Mouse (Mus musculus) lung, postnatal 10 days (tissue): ENCODE data around the gene Ccdc85a.
A peak's percentile ranks its signal among the peaks of the same experiment; 100 is the strongest.
"Not testable (repeated sequence)": the region's sequence is repeated elsewhere in the genome, so short reads cannot be mapped to it uniquely, and the experiment has no call there.

Experiments used
- DNase-seq: peaks from one replicate; pipeline ENCODE4 v3.0.0; 2021

Gene Ccdc85a

DNA sequence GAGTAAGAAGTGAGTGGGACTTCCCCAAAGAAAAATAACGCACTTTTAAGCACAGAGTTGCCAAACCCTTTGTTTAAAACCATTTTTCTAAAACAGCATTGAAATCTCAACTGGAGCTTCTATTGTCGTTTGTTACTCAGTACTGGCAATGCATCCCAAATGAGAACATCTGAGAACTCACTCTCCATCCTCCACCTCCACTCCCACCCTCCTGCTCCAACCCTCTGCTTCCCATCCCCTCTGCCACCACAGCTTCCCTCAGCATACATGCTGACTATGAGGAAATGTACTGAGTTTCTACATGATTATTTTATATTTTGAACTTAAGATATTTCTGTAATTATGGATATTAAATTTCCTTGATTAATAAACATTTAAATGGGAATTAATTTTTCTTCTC, 168.3 kb downstream of the Ccdc85a start:
- DNase-seq = no peak

DNA sequence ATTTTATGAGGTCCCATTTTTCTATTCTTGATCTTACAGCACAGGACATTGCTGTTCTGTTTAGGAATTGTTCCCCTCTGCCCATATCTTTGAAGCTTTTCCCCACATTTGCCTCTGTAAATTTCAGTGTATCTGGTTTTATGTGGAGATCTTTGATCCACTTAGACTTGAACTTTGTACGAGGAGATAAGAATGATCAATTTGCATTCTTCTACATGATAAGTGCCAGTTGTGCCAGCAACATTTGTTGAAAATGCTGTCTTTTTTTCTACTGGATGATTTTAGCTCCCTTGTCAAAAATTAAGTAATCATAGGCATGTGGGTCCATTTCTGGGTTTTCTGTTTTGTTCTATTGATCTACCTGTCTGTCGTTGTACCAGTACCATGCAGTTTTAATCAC, 174.2 kb downstream of the Ccdc85a start:
- not testable (repeated sequence) for DNase-seq

DNA sequence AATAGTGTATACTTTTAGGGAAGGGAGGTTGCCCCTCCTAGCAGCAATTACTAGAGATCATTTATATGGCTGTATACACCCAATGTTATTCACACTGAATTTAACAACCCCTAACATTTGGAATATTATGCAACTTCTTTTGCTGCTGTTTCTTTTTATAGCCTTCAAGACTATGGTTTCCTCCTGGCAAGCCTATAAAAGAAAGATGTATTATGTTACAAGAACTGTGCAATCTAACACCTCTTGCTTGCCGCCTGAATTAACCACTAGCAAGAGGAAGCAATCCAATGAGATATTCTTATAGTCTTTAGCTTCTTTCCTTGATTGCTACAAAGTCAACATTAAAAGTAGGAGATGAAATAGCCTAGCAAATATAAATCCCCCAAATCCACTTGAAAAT, 187.0 kb downstream of the Ccdc85a start:
- DNase-seq = no peak

DNA sequence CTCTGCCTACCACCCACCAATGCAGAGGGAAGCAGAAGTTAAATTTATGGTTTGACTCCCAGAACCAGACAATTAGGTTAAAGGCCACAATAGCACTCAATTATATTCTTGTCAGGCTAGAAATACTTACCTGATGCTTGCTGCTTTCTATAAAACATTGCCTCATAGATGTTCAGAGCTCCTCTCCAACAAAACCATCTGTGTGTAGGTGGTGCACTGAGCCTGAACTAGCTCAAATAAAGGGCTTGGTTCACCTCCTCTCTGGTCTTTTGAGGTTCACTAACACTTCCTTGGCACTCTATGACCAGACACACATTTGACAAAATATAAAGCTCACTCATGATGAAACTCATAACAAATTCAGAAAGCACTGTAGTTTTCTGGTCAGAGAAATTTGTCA, 208.2 kb downstream of the Ccdc85a start:
- DNase-seq = no peak

DNA sequence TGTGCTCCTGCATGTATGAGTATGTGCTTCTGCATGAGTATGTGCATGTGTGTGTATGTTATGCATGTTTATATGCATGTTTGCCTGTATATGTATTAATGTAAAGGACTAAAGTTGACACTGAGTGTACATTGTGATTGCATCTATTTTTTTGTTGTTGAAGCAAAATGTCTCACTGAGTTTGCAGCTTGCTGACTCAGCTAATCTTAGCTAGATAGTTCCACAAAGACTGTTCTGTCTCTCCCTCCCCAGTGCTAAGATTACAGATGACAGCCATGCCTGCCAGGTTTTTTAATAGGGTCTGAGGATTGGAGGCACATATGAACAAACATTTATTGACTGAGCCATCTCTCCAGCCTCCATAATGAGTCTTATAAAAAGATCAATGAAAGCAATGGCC, 209.5 kb downstream of the Ccdc85a start:
- DNase-seq = no peak

DNA sequence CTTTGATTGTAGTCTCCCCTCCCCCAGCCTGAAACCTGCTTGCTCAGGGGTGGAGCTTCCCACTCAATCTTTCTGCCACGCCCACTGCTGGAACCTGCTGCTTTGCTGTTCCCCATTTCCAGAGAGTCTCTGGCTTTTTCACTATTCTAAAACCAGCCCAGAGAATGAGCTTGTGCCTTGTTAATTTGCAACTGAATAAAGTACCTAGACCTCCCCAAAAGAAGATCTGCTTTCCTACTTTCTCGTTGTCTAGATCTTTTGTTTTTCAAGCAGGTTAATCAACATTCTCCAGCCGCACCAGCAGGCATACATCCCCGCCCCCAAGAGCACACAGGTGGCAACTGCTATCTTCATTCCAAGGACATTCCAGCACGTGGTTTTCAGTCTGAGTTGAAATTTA, 212.7 kb downstream of the Ccdc85a start:
- not testable (repeated sequence) for DNase-seq

DNA sequence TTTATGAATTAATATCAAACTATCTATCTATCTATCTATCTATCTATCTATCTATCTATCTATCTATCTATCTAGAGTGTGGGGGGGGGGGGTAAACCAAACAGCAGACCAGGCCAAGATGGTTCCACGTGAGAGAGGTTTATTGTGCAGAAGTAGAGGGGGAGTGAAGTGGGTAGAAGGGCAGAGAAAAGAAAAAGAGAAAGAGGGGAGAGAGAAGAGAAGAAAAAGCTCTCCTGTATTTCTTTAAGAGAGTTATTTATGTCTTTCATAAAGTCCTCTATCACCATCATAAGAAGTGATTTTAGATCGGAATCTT, 218.2 kb downstream of the Ccdc85a start:
- DNase-seq = no peak

DNA sequence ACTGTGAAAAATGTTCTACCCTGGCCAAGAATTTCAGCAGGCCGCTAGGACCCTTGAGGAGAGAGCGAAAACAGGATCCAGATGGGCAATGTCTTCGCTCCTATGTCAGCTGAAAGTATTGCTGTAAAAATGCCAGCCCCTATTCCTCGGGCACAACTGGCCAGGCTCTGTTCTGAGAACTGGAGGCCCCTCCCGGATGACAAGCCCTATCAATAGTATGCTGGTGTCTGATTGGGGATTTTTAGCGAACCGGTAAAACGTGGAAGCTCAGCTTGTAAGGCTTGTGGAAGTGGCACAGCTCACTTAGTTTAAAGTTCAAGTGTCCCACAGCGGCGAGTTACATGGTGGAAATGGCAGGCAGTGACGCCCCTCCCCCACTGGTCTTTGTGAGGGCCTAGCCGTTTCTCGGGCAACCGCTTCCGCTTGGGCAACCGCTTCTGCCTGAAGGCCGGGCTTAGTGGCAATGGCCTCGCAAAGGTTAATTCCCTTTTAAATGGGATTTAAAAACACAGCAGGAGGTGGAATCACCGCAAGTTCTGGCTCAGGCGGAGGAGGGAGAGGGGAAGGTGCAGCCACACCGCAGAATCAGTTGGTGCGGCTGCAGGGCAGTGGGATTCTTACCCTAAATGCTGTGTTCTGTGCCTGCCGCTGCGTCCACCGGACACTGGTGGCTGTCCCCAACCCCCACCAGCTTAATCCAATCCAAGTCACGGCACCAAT, 218.8 kb downstream of the Ccdc85a start:
- DNase-seq = peak; percentile 92

DNA sequence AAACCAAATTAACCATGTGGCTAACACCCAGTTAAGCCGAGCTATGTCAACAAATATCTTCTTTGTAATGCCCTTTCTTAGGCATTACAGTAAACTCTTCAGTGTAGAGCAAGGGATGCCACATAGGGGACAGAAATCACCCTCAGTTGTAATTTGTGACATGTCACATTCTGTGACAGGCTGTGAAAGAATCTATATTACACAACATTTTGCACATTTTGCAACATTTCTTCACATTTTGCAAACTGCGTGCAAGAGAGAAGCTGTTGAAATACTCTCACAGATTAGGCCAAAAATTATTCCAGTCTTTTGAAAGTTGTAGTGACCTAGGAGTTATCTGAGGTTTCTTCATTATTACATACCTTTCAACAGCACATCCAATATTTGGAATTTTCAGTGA, 240.7 kb downstream of the Ccdc85a start:
- no peak for DNase-seq

DNA sequence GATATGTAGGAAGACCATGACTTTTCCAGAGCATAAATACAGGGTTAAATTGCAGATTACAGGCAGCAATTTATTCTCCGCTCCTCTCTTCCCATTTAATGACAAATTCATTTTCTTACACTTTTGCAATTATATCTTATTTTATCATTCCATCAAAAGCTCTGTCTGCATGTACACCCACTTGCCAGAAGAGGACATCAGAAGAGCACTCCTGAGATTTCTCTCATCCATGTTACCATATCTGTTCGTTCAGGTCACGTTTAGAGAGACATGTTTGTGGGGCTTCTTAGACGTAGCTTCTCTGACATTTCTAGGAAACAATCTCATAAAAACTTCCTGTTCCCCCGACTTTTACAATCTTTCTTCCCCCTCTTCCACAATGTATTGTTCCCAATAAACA, 242.2 kb downstream of the Ccdc85a start:
- DNase-seq = no peak

DNA sequence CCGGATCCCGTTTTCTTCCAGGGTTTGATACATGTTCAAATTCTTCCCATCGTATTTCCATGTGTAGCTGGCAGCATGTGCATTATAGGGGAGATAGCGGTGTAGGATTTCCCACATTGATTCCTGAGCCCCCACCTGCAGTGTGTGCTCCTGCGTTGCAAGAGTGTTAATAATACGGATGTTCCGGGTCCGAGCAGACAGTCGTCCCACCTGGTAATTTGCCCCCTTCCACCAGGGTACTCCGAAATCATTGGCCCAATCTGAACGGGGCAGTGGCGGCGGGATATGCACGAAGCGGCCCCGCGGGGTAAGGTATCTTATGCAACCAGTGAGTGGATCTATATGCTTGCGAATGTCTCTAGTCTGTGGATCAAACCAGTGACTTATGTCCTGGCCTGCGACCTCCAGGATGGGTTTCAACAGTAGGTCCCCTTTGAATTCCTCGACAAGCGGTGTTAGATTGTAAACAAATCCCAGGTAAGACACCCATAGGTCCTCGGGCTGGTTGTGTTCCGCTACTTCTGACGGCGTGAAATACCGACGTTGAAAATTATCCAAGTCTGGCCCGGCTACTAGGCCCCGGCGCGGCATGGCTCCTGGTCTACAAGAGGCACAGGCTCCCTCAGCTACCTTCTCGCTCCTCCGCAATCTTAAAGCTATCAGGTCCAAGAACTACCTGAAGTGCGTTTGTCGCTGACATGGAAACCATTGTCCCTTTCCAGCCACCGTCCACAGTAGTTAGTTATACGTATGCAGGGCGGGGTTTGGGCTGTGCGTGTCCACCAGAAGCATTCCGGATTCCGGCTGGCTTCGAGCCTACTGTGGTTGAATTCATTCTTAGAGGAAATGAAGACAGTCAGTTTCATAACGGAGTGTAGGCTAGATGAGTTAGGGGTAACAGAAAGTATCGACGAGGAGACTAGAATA, 244.6 kb downstream of the Ccdc85a start, which contains the start of gene Gm6685:
TSS of gene Gm6685 (minus strand) at position 644 of the 927 bp plus-strand sequence.
- not testable (repeated sequence) for DNase-seq
